Mouse (Mus musculus): ENCODE data around the gene Gm47985.
"Not testable (repeated sequence)": the region's sequence is repeated elsewhere in the genome, so short reads cannot be mapped to it uniquely, and the experiment has no call there.

The Gm47985 gene

GRCm38 (mm10) chr1:151182266-151182665, at the start of gene Gm47985:
Gm47985 (plus strand) TSS chr1:151182537.
- not testable (repeated sequence) for DNase-seq

- no peak for DNase-seq
Measured at GRCm38 (mm10) chr1:151132686-151133085, 49.7 kb upstream of the Gm47985 start.

- no peak for DNase-seq
Measured at GRCm38 (mm10) chr1:151138388-151138787, 43.9 kb upstream of the Gm47985 start.

- DNase-seq = no peak
Measured at GRCm38 (mm10) chr1:151140956-151141355, 41.4 kb upstream of the Gm47985 start.

- no peak for DNase-seq
Measured at GRCm38 (mm10) chr1:151144471-151145146, 37.7 kb upstream of the Gm47985 start.

DNA sequence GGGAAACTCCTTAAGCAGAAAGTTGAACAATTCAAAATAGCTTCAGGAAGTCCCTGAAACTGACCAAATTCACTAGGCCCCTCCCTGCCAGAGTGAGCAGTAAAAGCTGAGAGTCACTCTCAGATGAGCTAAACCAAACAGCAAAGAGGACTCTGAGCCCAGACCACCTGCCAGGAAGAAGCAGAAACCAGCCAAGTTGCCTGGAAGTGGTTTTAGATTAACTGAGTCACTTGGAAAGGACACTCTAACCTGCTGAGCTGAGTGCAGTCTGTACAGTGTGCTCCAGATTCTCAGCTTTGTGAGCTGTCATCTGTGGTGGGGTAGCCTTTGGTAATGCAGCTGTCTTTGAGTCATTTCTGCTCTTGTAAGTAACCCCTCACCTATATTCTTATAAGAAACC, 34.5 kb upstream of the Gm47985 start:
- no peak for DNase-seq

DNA sequence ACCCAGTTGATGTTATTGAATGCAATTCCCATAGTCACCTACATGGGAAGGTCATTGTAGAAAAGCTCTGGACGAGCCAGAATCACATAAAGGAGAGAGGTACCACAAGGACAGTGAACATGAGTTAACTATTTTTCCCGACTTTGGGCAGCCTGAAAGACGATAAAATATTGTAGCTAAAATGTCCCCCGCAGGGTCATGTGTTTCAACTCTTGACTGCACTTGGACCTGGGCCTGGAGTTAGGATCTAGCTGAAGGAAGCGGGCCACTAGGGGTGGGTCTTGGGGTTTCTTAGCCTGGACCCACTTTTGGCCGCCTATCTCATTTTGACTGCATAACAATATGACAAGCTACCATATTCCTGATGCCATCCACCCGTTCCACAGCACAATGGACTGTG, 32.1 kb upstream of the Gm47985 start:
- no peak for DNase-seq

GRCm38 (mm10) chr1:151151089-151151488, 31.2 kb upstream of the Gm47985 start:
- no peak for DNase-seq

DNA sequence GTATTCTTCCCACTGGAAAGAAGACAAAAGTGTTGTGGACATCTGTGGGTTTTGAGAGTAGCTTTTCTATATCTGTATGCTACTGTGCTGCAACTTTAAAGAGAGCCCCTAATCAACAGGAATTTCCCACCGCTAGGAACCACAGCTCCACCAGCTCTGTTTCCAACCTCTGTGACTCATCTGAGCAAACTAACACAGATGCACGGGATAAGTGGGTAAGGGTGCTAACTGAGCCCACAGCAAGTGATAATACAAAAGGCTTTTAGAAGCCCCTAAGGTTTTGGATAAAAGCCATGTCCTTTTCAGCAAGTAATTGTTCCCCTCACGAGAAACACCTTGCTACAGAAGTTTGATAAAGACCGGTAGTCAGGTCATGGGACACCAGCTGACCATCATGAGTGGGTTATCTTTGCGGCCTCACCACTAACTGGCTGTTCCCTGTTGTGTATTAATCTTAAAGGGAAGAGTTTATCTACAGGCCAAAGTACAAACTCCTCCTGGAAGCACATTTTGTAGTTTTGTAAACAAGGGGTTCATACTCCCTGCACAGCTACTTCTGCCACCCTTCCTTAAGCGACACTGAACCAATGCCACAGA, 29.2 kb upstream of the Gm47985 start:
- DNase-seq = no peak

DNA sequence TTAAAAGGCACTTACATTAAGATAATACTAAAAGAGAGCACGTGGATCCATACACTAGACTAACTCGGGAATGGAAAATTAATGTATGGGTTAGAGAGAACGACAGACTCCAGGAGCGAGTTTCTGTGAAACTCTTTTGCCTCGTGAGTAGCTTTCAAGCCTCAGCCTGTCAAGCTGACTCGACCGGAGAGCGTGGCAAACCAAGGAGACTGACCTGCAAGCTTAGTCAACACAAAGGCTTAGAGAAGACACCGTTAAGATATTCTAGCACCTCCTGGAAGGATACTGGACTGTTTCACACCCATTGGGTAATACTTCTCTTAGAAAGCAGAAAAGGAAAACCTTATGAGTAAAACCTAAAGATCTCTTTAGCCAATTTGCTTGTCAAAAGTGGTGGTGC, 28.2 kb upstream of the Gm47985 start:
- DNase-seq = not testable (repeated sequence)

- DNase-seq = no peak
Measured at GRCm38 (mm10) chr1:151156129-151156528, 26.2 kb upstream of the Gm47985 start.

- no peak for DNase-seq
Measured at GRCm38 (mm10) chr1:151156777-151157632, 25.3 kb upstream of the Gm47985 start.

GRCm38 (mm10) chr1:151157963-151158856, 24.1 kb upstream of the Gm47985 start:
- no peak for DNase-seq

DNA sequence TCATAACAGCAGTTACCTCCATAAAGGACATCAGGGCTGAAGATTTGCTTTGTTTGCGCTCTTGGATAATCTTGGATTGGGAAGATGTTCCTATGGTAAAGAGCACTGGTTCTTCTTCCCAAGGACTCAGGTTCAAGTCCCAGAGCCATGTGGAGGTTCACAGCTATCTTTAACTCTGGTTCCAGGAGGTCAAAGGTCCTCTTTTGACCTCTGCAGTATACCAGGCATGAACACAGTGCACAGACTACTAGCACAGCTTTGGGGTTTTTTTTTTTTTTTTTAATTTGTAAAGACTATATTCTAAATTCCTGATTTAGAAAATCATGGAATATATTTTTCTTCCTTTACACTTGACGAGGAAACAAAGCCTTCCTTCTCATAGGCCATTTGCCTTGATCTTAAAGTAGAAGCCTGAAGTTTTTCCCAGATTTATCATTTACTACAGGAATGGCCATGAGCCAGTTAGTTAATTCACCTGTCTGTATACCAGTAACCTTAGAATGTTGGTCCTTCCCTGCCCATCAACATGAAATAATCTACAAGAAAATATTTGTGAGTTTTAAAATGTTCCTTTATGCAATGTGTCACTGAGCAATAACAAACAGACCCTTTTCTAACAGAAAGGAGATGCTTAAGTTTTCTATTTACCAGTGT, 23.4 kb upstream of the Gm47985 start:
- DNase-seq = no peak

DNA sequence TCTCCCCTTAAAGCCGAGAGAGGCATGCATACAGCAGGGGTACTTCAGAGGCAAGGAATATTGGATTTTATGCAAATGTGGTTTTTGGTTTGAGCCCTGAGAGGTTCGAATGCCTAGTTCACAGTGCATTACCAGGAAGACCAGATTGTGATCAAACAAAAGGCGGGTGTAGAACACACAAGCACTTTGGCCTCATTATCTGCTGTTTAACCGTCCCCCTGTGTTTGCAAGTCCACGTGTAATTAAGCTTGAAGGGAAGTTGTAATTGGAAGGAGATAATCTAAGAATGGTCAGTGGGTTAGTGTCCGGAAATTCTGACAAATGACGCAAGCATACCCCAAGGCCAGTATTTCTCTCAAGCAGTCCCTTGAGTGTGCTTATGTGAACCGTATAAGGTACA, 16.3 kb upstream of the Gm47985 start:
- DNase-seq = no peak

- DNase-seq = no peak
Measured at GRCm38 (mm10) chr1:151167297-151168047, 14.9 kb upstream of the Gm47985 start.

DNA sequence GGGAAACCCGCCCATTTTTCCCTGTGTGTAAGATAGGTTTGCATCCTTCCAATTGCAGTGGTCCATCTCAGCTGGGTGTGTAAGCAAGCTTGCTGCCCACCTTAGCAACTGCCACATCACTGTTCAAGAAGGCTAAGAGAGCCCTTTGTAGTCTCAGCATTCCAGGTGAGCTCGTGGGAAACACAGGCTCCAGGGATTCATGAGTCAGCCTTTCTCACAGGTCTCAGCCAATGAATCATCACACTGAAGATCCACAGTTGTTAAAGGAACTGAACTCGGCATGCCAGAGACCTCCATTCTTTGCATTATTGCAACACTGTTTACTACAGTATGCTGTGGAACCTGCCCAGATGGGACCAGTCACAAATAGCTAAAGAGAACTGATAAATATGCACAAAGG, 13.7 kb upstream of the Gm47985 start:
- no peak for DNase-seq

GRCm38 (mm10) chr1:151171572-151172461, 10.5 kb upstream of the Gm47985 start:
- no peak for DNase-seq

- DNase-seq = no peak
Measured at GRCm38 (mm10) chr1:151177030-151177936, 5.1 kb upstream of the Gm47985 start.
